Mouse (Mus musculus): ENCODE measurements at regions not wholly inside any gene's neighbourhood (a gene's known extent, or its start where the extent isn't known, plus 50 kb on each side); places are given as distances from the start of the nearest gene placed in this dataset.

DNA sequence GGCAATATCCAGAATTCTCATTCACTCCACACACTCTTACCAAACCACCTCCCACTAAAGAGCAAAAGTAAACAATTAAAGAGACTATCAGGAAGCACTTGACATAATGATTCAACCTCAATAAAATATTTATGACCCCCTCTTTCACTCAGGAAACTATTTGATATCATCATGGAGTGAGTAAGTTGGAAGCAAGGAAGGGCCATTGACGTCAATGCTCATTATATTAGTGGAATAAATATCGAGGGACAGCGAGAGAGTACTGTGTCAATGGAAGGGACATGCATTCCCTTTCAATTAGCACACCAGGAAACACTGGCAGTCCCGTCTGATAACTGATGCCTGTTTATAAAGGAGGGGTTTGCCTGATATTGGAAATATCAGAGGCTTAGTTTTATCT is 358.9 kb downstream of the Kcnj2 start:
- no peak for TF ChIP-seq CTCF (IDR thresholded peaks at IDR 0.05; ENCODE audit: low read depth, low read length)
- TF ChIP-seq POLR2A (IDR thresholded peaks at IDR 0.05; ENCODE audit: extremely low read depth, insufficient read depth, low read length), result no peak
